Mouse (Mus musculus) thymus, adult 2 months (tissue): ENCODE measurements around the gene Thrsp.

ENCODE experiments used
- CTCF ChIP-seq: fragments of 200-500 bp; IDR thresholded peaks from 2 replicates; pipeline ENCODE4 v1.5.1; 2012; ENCODE audit warnings: mild to moderate bottlenecking, control low read depth, low read length, moderate library complexity, borderline replicate concordance; ENCODE audit not compliant: control insufficient read depth, poor library complexity, insufficient read depth; ENCODE audit errors: extremely low read depth
- POLR2A ChIP-seq: fragments of 200-500 bp; IDR thresholded peaks from 2 replicates; pipeline ENCODE4 v1.6.1; 2012; ENCODE audit warnings: mild to moderate bottlenecking, low read length, control low read depth, moderate library complexity; ENCODE audit not compliant: control insufficient read depth, poor library complexity, insufficient read depth; ENCODE audit errors: extremely low read depth

- no peak for TF ChIP-seq POLR2A
- TF ChIP-seq CTCF: no peak
Observed at GRCm38 (mm10) chr7:97382661-97383060, 34.9 kb downstream of the Thrsp start.
